Mouse (Mus musculus) embryo, embryonic 10.5 days (tissue): ENCODE results near the gene 1500015O10Rik.

Source experiments
- DNase-seq: peaks from one replicate; pipeline ENCODE4 v3.0.0-alpha.2; 2015; ENCODE audit warnings: low spot score

Gene 1500015O10Rik

GRCm38 (mm10) chr1:43774126-43774525, 43.7 kb downstream of the 1500015O10Rik start:
- DNase-seq, result no peak

GRCm38 (mm10) chr1:43776106-43776505, 45.7 kb downstream of the 1500015O10Rik start:
- DNase-seq, result no peak

GRCm38 (mm10) chr1:43781195-43781594, 50.8 kb downstream of the 1500015O10Rik start:
- DNase-seq, result no peak

- DNase-seq, result no peak
Observed at GRCm38 (mm10) chr1:43781672-43782071, 51.3 kb downstream of the 1500015O10Rik start.

GRCm38 (mm10) chr1:43782680-43783079, 52.3 kb downstream of the 1500015O10Rik start:
- no peak for DNase-seq

GRCm38 (mm10) chr1:43783186-43783585, 52.8 kb downstream of the 1500015O10Rik start:
- no peak for DNase-seq

- DNase-seq, result no peak
Observed at GRCm38 (mm10) chr1:43785316-43785715, 54.9 kb downstream of the 1500015O10Rik start.

- DNase-seq, result no peak
Observed at GRCm38 (mm10) chr1:43786711-43787110, 56.3 kb downstream of the 1500015O10Rik start.

- DNase-seq, result no peak
Observed at GRCm38 (mm10) chr1:43789765-43790164, 59.4 kb downstream of the 1500015O10Rik start.
